Mouse (Mus musculus) heart, postnatal 14 days (tissue): Measurements from ENCODE around the gene Krtap7-1. TPM values are rescaled to one million over a fixed set of nuclear protein-coding genes. Genes with fewer than 3 reads are reported as not detected.

ENCODE experiments used
- DNase-seq, 2 experiments: peaks; one replicate each; pipeline ENCODE4 v3.0.0; 2021 to 2022
- intact Hi-C: fragments of 180-260 bp; cut with DNase I; formaldehyde crosslinking; loops from one replicate; pipeline ENCODE4 v1.15.1; 2025
- long read RNA-seq, 2 experiments: library from polyadenylated mRNA; stranded (forward); transcript quantifications; one replicate each; pipeline ENCODE4 v2.0.0; 2021
- total RNA-seq, 2 experiments: library from RNA; stranded (reverse); gene quantifications; 2 replicates each; pipeline ENCODE4 v1.2.3; 2021

Krtap7-1 gene
- total RNA-seq, result not detected
- long read RNA-seq, experiment 1, result 0 reads
- long read RNA-seq, experiment 2, result 0 reads

DNA sequence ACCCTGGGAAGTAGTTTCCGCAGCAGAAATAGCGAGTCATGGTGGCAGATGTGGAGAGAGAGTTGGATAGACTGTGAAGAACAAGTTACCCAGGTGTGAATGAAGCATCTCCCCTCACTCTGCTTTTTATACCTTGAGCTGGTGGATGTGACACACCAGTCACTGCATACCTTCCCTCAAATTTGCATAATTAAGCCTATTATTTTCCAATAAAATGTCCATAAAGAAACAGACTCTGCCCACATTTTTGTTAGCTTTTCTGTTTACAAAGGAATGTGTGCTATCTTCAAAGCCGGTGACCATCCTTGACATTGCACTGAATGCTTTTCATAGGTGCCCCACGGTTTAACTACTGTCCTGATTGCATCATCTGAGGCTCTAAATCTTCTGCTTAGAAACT lies at the start of gene Krtap7-1:
TSS of gene Krtap7-1 (minus strand) at position 101 of the 400 bp plus-strand sequence.
- no peak for DNase-seq
- intact Hi-C loops, result no loop called here

DNA sequence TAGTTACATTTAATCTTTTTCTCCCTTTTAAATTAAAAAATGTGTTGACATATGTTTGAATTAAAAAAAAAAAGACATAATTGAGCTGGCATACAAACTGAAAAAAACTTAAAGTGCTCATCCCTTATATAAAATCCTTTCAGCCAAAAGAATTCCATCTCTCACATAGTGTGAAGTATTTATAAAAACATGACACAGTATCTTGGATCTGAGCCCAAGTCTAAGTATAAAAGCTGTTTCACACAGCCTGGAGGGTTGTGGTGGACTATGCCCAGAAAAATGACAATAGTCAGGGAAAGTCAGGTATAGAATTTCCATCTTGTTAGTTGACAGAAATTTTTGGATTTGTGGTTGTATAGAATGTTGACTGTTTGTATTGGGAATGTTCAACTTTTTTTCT lies 42.2 kb upstream of the Krtap7-1 start:
- intact Hi-C loops, result no loop called here
- no peak for DNase-seq

GRCm38 (mm10) chr16:89538031-89538484 lies 29.9 kb upstream of the Krtap7-1 start:
- intact Hi-C loops, result no loop called here
- no peak for DNase-seq

- intact Hi-C loops, result no loop called here
- DNase-seq, result no peak
These were observed 29.2 kb upstream of the Krtap7-1 start for GRCm38 (mm10) chr16:89537349-89537748.

- no peak for DNase-seq
- intact Hi-C loops, result no loop called here
These were observed 22.4 kb upstream of the Krtap7-1 start for GRCm38 (mm10) chr16:89530547-89530946.

- DNase-seq, result no peak
- intact Hi-C loops, result no loop called here
These were observed 21.7 kb upstream of the Krtap7-1 start for GRCm38 (mm10) chr16:89529846-89530245.

- DNase-seq, result no peak
- intact Hi-C loops, result no loop called here
These were observed 20.3 kb upstream of the Krtap7-1 start for GRCm38 (mm10) chr16:89528380-89528779.

- intact Hi-C loops, result no loop called here
- no peak for DNase-seq
These were observed 12.9 kb upstream of the Krtap7-1 start for GRCm38 (mm10) chr16:89520996-89521395.

DNA sequence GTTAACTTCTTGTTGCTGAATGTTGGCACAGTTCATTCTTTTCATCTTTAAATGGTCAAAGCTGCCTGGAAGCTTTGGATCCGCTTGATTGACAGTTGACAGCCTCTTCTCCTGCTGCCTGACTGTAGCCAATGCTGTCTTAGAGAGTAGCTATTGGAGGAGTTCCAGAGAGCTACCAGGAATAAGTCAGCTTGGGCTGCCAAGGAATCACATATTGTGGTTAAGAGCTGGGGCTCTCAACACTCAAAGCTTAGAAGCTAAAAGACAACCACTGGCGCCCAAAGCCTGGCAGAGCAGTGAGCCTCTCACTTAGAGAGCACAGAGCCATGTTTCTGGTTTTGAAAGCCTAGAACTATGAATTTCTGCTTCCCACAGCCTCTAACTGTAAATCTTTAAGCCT lies 12.4 kb upstream of the Krtap7-1 start:
- no peak for DNase-seq
- intact Hi-C loops, result no loop called here

DNA sequence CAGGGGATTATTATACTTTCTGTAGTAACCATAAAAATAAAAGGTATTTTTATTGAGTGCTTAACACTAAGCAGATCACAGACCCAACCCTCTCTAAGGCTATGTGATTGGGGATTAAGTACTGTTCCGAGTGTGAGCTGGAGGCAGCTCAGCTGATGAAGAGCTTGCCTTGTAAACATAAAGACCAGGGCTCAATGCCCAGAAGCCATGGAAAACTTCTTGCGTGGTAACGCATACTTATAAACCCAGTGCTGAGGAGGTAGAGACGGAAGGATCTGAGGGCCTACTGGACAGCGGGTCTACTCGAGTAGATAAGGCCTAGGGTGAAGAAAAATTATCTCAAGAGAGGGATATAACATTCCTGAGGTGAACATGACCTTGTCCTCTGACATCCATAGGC lies 12.0 kb upstream of the Krtap7-1 start:
- intact Hi-C loops, result no loop called here
- DNase-seq, result no peak

DNA sequence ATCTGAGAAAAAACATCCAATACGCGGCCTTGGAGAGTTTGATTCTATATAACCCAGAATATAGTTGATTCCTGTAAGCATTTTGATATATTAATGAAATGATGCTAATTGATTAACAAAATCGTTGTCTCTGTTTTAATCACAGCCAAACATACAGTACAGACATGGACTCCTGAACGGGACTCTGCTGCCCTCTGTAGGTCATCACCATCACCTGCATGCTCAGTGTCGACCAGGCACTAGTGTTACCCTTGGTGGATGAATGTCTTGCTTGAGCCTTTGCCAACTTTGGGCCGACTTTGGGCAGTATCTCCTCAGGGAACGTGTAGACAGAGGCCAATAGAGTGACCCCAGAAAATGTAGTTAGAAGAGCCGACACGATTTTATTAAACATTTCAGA lies 9.5 kb upstream of the Krtap7-1 start:
- peak; percentile 39 to 45 for DNase-seq
- intact Hi-C loops, result loop anchor here (5.0 kb wide), 1 partner anchor 245 kb away; no protein-coding TSS in a partner anchor

DNA sequence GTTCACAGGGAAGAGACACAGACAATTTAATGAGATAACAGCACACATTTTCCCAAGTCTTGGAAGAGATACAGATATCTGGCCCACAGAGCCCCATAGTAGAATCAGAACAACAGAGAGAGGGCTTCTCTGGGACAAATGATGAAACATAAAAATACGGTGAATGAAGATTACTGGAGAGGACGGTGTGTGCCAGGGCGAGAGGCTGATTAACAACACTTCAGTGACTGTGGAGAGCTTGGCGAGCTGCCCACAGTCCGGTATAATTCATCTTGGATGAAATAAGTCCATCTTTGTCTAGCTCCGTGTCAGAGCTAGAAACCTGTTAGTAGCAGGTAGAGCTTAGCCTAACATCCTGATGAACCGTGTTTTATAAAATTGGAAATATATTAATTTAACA lies 5.3 kb upstream of the Krtap7-1 start:
- intact Hi-C loops, result no loop called here

DNA sequence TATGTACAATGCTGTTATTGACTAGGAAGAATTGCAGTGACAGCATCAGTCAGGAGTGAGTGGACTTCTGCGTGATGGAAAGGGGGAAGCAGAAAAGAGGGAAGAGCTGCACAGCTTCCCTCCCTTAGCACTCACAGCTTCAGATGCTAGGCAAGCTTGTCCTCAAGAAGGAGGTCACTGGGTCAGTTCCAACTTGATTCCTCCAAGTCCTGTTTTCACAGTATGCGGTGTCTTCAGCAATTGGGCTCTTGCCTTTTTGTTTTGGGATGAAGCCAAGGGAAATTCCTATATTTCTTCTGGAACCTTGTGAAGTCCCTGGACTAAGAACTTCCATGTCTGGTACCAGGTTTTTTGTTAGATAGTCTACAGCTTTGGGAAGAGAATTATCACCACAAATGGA lies 4.6 kb downstream of the Krtap7-1 start:
- intact Hi-C loops, result no loop called here
- peak in 1 of 2 experiments; percentile 2 for DNase-seq

More for the DNA sequence above, 5.3 kb upstream of the Krtap7-1 start:
- no peak for DNase-seq

GRCm38 (mm10) chr16:89501870-89502269 lies 6.3 kb downstream of the Krtap7-1 start:
- no peak for DNase-seq
- intact Hi-C loops, result no loop called here

DNA sequence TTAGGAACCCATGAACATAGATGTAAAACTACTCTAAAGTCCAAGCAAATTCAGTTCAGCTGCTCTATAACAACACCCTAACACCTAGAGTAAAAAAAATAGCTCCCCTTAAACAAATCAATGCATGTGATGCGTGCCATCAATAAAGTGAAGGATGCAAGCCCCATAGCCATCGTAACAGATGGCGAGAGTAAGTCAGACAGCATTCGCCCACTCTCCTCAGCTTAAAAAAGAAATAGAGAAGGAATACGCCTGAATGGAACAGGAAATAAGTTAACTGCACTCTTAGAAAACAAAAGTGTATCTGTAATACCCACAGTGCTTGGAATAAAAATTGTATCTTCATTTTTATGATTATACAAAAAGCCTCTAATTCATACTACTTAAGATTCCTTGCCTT lies 11.1 kb downstream of the Krtap7-1 start:
- intact Hi-C loops, result no loop called here
- DNase-seq, result no peak

DNA sequence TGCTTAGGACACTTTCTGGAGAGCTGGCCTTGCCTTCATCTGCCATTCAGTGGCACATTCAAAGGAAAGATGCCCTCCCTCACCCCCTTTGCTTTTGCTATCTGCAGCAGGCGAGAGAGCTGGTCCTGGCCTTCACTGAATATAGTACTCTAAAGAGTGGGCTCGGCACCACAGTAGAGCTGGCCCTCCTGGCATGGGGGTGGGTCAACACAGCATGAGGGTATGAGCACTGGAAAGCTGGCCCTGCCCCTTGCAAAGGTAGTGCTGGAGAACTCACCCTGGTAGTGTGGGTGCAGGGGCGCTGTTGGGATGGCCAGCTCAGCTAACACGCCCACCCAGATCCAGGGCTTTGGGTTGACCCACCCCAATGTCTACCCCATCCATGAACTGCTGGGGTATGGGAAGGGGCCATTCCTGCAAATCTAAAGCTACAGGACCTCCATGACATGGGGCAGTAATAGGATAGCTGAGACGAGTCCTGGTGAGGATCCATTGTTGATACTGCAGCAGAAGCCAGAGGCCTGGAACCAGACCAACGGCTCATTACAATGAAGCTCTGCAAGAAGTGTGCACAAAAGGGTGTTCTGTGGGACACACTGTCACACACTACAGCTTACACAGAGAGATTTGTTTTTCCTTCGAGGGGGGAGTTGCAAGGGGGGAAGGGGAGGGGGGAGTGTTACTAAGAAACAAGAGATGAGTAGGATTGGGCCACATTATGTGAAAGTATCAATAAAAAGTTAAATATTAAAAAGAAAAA lies 12.5 kb downstream of the Krtap7-1 start:
- intact Hi-C loops, result no loop called here
- no peak for DNase-seq

- no peak for DNase-seq
- intact Hi-C loops, result no loop called here
These were observed 20.3 kb downstream of the Krtap7-1 start, which contains the start of gene Krtap8-1 for GRCm38 (mm10) chr16:89487852-89488251. Gene Krtap8-1, minus strand, starts transcription at chr16:89487952.

DNA sequence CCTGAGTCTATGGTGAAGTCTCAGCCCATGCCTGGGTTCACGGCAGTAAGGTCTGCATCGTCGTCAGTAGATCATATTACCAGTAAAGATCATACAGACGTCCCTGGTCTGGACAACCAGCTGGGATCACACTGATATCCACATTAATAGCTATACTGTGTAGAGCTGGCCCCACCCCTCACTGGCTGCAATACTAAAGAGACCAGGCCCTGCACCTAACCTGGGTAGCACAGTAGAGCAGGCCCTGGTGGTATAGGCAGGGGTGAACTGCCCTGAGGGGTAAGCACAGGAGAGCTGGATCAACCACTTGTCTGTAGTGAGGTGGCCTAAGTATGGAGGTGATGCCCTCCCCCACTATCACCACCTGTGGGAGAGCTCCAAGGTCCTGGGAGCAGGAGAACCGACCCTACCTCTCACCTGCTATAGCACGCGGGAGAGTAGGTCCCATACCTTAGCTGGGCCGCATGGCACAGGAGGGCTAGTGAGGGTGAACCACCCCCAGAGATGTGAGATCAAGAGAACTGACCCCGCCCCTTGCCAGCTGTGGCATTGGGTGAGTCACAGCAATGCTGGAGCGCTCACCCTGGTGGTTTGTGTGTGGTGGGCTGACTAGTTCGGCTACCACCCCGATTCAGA lies 30.3 kb downstream of the Krtap7-1 start:
- DNase-seq, result no peak
- intact Hi-C loops, result no loop called here

DNA sequence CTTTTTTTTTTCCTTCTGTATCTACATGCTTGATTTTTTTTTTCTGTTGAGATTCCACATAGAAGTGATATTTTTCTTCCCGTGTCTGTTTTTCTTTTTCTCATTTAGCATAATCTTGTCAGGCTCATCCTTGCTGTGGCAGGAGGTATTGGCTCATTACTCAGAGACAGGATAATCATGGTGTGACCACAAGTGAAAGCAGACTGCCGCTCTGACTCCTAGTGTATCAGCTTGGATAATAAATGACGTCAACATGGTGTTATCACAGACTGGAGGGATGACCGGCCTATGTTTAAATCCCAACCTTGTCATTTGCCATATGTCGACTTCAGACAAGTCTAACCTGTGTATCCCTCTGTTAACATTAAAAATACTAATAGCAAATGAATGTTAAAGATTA lies 46.9 kb downstream of the Krtap7-1 start:
- intact Hi-C loops, result no loop called here
- no peak for DNase-seq
